Mouse (Mus musculus): ENCODE measurements around the gene Gm47969. TPM values are rescaled to one million over a fixed set of nuclear protein-coding genes. Genes with fewer than 3 reads are reported as not detected.
"Not testable (repeated sequence)": the region's sequence is repeated elsewhere in the genome, so short reads cannot be mapped to it uniquely, and the experiment has no call there.

Gm47969 gene
- polyA plus RNA-seq (2014; fragmentation: Nextera tagmentation; extraction: Ambion mirVana): not detected in 2 replicates

DNA sequence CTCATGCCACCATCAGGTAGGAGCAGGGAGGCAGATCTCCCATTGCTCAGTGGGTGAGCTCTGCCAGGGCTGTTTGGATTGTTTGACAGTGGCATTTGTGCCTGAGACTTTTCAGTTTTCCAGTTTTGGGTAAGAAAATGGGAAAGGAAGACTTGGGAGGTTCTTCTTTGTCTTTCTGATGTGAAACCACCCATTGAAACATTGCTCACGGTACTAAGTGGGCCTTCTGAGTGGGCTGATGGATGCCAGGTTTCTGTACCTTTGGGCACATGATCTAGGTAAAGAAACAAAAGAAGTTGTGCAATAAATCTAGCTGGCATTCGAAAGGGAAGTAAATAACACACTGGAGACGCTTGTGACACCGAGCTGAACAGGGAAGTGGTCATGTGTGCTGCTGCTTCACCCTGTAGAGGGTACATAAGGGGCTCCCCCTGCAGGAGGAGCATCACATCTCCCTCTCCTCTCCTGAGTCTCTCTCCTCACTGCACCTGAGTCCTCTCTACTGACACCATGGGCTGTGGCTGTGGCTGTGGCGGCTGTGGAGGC, at the start of gene Gm47969:
Gm47969 (plus strand) TSS at position 51 of the 546 bp plus-strand sequence.
- Histone ChIP-seq H3K9me3 (ENCODE audit: control insufficient read depth, low read length) (no peaks in the 10 kb centered on the region), H3K27me3 (ENCODE audit: control insufficient read depth, insufficient read depth, low read length) (no peaks in the 10 kb centered on the region), H3K4me2 (ENCODE audit: low read depth, low read length, severe bottlenecking) (no peak within 1 kb of the TSS), H3K27ac (ENCODE audit: low read depth, low read length) (no peak within 1 kb of the TSS), H3K4me1 (replicated peaks; ENCODE audit: control insufficient read depth, insufficient read depth, low read length) (no peaks in the 10 kb centered on the region), H3K36me3 (ENCODE audit: control insufficient read depth, insufficient read depth, low read length) (no peaks in the 10 kb centered on the region), H3K4me3 (ENCODE audit: low read depth, low read length) (no peak within 1 kb of the TSS), H3K9ac (ENCODE audit: low read length) (no peak within 1 kb of the TSS)
- DNase-seq (ENCODE audit: low spot score): no peak
- WGBS: 91% methylated on average over 5 of the region's 5 CpGs
- no peak for ATAC-seq (replicated peaks; ENCODE audit: low FRiP score)

DNA sequence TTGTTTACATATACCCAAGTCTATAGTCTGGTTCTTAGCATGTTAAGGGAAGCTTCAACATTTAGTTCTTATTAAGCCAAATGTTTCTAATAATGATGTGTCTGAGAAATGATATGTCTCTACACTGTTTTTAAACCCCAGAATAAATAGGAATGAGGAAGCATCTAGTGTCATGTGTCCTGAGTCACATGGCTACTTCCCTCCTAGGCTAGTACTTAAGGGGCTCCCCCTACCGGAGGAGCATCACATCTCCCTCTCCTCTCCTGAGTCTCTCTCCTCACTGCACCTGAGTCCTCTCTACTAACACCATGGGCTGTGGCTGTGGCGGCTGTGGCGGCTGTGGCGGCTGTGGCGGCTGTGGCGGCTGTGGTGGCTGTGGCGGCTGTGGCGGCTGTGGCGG, 44.4 kb upstream of the Gm47969 start, which contains the start of gene Gm47959:
Gm47959 (plus strand) TSS at position 243 of the 400 bp plus-strand sequence.
- H3K4me2 ChIP-seq (ENCODE audit: low read depth, low read length, severe bottlenecking); H3K9me3 ChIP-seq (ENCODE audit: control insufficient read depth, low read length); H3K4me3 ChIP-seq (ENCODE audit: low read depth, low read length); H3K27me3 ChIP-seq (ENCODE audit: control insufficient read depth, insufficient read depth, low read length); H3K9ac ChIP-seq (ENCODE audit: low read length); H3K4me1 ChIP-seq (replicated peaks; ENCODE audit: control insufficient read depth, insufficient read depth, low read length); H3K36me3 ChIP-seq (ENCODE audit: control insufficient read depth, insufficient read depth, low read length); DNase-seq (ENCODE audit: low spot score); H3K27ac ChIP-seq (ENCODE audit: low read depth, low read length); ATAC-seq (replicated peaks; ENCODE audit: low FRiP score): not testable (repeated sequence)
- 97% methylated on average over 7 of the region's 9 CpGs for WGBS

DNA sequence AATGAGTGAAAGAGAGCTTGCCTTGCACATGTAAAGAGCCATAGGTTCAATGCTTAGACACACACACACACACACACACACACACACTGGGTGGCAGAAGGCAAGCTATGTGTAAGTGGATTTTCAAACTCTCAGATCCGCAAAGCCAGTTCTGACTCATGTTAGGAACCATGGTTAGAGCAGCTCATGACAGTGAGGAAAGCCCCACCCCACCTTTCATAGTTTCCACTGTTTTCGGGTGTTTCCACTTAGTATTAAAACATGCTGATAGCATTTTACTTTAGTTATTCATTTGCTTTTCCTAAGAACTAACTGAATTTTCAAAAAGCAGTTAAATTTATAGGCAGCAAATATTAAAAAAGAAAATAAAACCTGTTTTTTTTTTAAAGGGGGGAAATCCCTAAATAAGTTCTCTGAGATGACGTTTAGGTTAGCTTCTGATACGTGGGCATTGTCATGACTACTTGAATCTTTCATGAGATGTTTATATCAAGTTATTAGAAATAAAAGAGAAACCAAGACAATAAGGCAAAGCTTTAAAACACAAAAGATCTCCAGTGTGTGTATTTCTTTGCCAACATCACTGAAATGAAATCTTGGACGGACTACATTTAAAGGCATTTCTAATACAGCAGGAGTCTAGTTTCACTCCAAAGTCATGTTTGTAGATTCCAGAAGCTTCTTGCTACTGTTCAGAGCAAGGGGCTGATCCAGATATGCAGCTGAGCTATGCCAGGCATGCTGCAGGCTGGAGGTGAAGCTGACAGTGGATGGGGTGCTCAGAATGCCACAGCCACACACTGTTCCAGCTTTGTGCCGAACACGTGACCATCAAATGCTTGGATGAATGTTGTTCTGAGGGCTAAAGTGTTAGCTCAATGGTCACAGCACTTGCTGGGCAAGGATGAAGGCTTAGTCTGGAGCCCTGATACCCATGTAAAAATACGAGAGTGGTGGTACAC, 38.2 kb upstream of the Gm47969 start:
- no peak for ATAC-seq (replicated peaks; ENCODE audit: low FRiP score)
- no peaks in the 10 kb centered on the region for H3K27me3 ChIP-seq (ENCODE audit: control insufficient read depth, insufficient read depth, low read length)
- H3K4me3 ChIP-seq (ENCODE audit: low read depth, low read length): no peak overlapping the region
- H3K4me1 ChIP-seq (replicated peaks; ENCODE audit: control insufficient read depth, insufficient read depth, low read length): no peaks in the 10 kb centered on the region
- H3K9me3 ChIP-seq (ENCODE audit: control insufficient read depth, low read length): no peaks in the 10 kb centered on the region
- 87% methylated on average over 8 of the region's 8 CpGs for WGBS
- no peaks in the 10 kb centered on the region for H3K36me3 ChIP-seq (ENCODE audit: control insufficient read depth, insufficient read depth, low read length)
- DNase-seq (ENCODE audit: low spot score): no peak
- H3K27ac ChIP-seq (ENCODE audit: low read depth, low read length): no peak overlapping the region
- no peak overlapping the region for H3K4me2 ChIP-seq (ENCODE audit: low read depth, low read length, severe bottlenecking)
- H3K9ac ChIP-seq (ENCODE audit: low read length): no peak overlapping the region

DNA sequence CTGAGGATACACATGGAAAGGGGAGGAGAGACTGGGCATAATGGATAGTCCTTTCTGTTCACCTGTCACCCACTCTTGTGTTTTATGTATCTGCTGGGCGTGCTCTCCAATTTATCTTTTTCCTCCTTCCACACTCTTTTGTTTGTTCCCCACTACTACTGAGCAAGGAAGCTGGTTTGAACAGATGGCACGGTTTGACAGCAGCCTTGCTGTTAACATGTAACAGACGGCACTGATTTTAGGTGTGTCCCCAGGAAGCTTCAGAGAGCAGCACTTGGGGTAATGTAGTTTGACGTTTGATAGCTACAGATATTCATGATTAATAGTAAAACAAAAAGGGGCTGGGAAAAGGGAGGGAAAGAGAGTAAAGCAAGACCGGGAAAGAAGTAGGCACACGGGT, 37.3 kb upstream of the Gm47969 start:
- ATAC-seq (replicated peaks; ENCODE audit: low FRiP score) (no peak), DNase-seq (ENCODE audit: low spot score) (no peak)
- H3K4me3 ChIP-seq (ENCODE audit: low read depth, low read length): no peak overlapping the region
- H3K9me3 ChIP-seq (ENCODE audit: control insufficient read depth, low read length): no peaks in the 10 kb centered on the region
- 84% methylated on average over 6 of the region's 6 CpGs for WGBS
- no peaks in the 10 kb centered on the region for H3K4me1 ChIP-seq (replicated peaks; ENCODE audit: control insufficient read depth, insufficient read depth, low read length)
- H3K27ac ChIP-seq (ENCODE audit: low read depth, low read length): no peak overlapping the region
- no peaks in the 10 kb centered on the region for H3K36me3 ChIP-seq (ENCODE audit: control insufficient read depth, insufficient read depth, low read length)
- H3K9ac ChIP-seq (ENCODE audit: low read length): no peak overlapping the region
- H3K4me2 ChIP-seq (ENCODE audit: low read depth, low read length, severe bottlenecking): no peak overlapping the region
- H3K27me3 ChIP-seq (ENCODE audit: control insufficient read depth, insufficient read depth, low read length): no peaks in the 10 kb centered on the region

DNA sequence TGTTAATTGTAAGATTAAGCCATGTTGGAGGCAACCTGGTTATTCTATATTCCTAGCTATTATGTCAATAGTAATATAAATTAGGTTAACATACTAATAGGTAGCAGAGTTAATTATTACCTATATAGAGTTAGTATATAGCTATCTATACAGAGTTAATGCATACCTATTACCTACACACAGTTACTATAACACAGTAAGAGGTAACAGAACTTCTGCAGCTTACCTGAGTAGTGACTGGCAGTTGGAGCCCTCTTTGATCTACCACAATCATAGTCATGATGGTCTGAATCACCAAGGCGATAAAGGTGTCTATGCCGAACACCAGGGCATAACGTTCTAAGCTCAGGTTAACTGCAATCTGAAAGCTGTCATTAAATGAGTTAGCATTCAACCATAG, 30.3 kb upstream of the Gm47969 start:
- Histone ChIP-seq H3K9me3 (ENCODE audit: control insufficient read depth, low read length) (no peaks in the 10 kb centered on the region), H3K27ac (ENCODE audit: low read depth, low read length) (no peak overlapping the region), H3K27me3 (ENCODE audit: control insufficient read depth, insufficient read depth, low read length) (no peaks in the 10 kb centered on the region), H3K36me3 (ENCODE audit: control insufficient read depth, insufficient read depth, low read length) (no peaks in the 10 kb centered on the region), H3K4me3 (ENCODE audit: low read depth, low read length) (no peak overlapping the region), H3K4me2 (ENCODE audit: low read depth, low read length, severe bottlenecking) (no peak overlapping the region), H3K9ac (ENCODE audit: low read length) (no peak overlapping the region), H3K4me1 (replicated peaks; ENCODE audit: control insufficient read depth, insufficient read depth, low read length) (no peaks in the 10 kb centered on the region)
- WGBS: 96% methylated on average over 3 of the region's 3 CpGs
- no peak for ATAC-seq (replicated peaks; ENCODE audit: low FRiP score)
- no peak for DNase-seq (ENCODE audit: low spot score)

DNA sequence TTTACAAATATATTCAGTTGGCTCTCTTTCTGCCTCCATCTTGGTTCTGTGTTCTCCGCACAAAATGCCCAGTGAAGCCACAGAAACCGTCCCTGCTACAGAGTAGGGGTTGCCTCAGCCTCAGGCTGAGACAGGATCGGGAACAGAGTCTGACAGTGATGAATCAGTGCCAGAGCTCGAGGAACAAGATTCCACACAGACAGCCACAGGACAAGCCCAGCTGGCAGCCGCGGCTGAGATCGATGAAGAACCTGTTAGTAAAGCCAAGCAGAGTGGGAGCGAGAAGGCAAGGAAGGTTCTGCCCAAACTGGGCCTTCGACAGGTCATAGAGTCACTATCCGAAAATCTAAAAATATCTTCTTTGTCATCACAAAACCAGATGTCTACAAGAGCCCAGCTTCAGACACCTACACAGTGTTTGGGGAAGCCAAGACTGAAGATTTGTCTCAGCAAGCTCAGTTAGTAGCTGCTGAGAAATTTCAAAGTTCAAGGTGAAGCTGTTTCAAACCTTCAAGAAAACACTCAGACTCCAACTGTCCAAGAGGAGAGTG, 29.3 kb upstream of the Gm47969 start:
- no peak overlapping the region for H3K9ac ChIP-seq (ENCODE audit: low read length)
- no peak overlapping the region for H3K27ac ChIP-seq (ENCODE audit: low read depth, low read length)
- no peaks in the 10 kb centered on the region for H3K27me3 ChIP-seq (ENCODE audit: control insufficient read depth, insufficient read depth, low read length)
- ATAC-seq (replicated peaks; ENCODE audit: low FRiP score) (no peak), DNase-seq (ENCODE audit: low spot score) (no peak)
- H3K4me2 ChIP-seq (ENCODE audit: low read depth, low read length, severe bottlenecking): no peak overlapping the region
- H3K4me3 ChIP-seq (ENCODE audit: low read depth, low read length): no peak overlapping the region
- H3K9me3 ChIP-seq (ENCODE audit: control insufficient read depth, low read length): no peaks in the 10 kb centered on the region
- no peaks in the 10 kb centered on the region for H3K4me1 ChIP-seq (replicated peaks; ENCODE audit: control insufficient read depth, insufficient read depth, low read length)
- no peaks in the 10 kb centered on the region for H3K36me3 ChIP-seq (ENCODE audit: control insufficient read depth, insufficient read depth, low read length)
- WGBS: 90% methylated on average over 10 of the region's 10 CpGs

DNA sequence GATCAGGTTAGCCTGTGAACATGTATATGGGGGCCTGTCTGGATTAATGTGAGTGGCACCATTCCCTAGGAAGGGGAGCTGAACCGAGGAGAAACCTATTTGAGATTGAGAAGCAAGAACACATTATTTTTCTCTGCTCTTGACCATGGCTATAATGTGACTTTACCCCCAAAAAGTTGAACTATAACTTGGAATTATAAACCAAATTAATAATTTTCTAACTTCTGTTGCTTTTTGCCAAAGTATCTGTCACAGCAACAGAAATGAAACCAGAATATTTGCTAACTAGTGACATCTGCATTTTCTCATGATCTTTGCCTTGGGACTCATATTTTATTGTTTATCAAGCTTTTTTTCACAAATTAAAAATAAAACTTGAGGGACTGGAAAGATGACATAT, 28.2 kb upstream of the Gm47969 start:
- ATAC-seq (replicated peaks; ENCODE audit: low FRiP score) (no peak), DNase-seq (ENCODE audit: low spot score) (no peak)
- H3K9me3 ChIP-seq (ENCODE audit: control insufficient read depth, low read length): no peaks in the 10 kb centered on the region

DNA sequence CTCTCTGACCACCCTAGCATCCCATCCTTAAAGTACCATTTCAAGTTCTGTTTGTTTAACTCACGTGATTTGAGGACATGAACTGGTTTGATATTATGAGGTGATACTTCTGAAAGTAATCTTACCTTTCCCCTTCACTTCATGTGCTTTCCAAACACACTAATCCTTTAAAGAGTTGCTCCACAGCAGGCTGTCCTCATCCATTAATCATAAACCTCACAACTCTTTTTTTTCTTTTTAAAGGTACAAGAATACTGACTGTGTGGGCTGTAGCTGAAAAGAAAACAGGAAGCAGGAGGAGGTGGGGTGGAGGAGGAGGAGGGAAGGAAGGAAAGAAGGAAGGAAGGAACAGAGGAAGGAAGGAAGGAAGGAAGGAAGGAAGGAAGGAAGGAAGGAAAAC, 12.8 kb upstream of the Gm47969 start:
- H3K9me3 ChIP-seq (ENCODE audit: control insufficient read depth, low read length): no peaks in the 10 kb centered on the region
- DNase-seq (ENCODE audit: low spot score) (no peak), ATAC-seq (replicated peaks; ENCODE audit: low FRiP score) (no peak)
- no peak overlapping the region for H3K4me2 ChIP-seq (ENCODE audit: low read depth, low read length, severe bottlenecking)
- no peak overlapping the region for H3K27ac ChIP-seq (ENCODE audit: low read depth, low read length)
- 55% methylated on average over 1 of the region's 1 CpGs for WGBS
- no peaks in the 10 kb centered on the region for H3K27me3 ChIP-seq (ENCODE audit: control insufficient read depth, insufficient read depth, low read length)
- no peaks in the 10 kb centered on the region for H3K36me3 ChIP-seq (ENCODE audit: control insufficient read depth, insufficient read depth, low read length)
- H3K4me1 ChIP-seq (replicated peaks; ENCODE audit: control insufficient read depth, insufficient read depth, low read length): no peaks in the 10 kb centered on the region
- H3K4me3 ChIP-seq (ENCODE audit: low read depth, low read length): no peak overlapping the region
- H3K9ac ChIP-seq (ENCODE audit: low read length): no peak overlapping the region

More for the DNA sequence above, 28.2 kb upstream of the Gm47969 start:
- no peak overlapping the region for H3K9ac ChIP-seq (ENCODE audit: low read length)
- H3K4me2 ChIP-seq (ENCODE audit: low read depth, low read length, severe bottlenecking): no peak overlapping the region
- H3K4me3 ChIP-seq (ENCODE audit: low read depth, low read length): no peak overlapping the region
- H3K4me1 ChIP-seq (replicated peaks; ENCODE audit: control insufficient read depth, insufficient read depth, low read length): no peaks in the 10 kb centered on the region
- no peaks in the 10 kb centered on the region for H3K27me3 ChIP-seq (ENCODE audit: control insufficient read depth, insufficient read depth, low read length)
- H3K27ac ChIP-seq (ENCODE audit: low read depth, low read length): no peak overlapping the region
- H3K36me3 ChIP-seq (ENCODE audit: control insufficient read depth, insufficient read depth, low read length): no peaks in the 10 kb centered on the region
- WGBS: 67% methylated on average over 1 of the region's 1 CpGs

All from forebrain, embryonic 11.5 days (tissue).